Mouse (Mus musculus) left cerebral cortex, adult 2 months (tissue): ENCODE results near the gene Susd5. TPM values are rescaled to one million over a fixed set of nuclear protein-coding genes. Genes with fewer than 3 reads are reported as not detected.

Experiments used
- DNase-seq, 2 experiments: peaks; one replicate each; pipeline ENCODE4 v3.0.0; 2021 to 2022; ENCODE audit warnings: low spot score in 2 of 2, mixed read lengths in 1 of 2; ENCODE audit errors: extremely low spot score in 1 of 2
- H3K27ac ChIP-seq: fragments of 200-600 bp; 2 replicates; pipeline ENCODE4 v1.8.1; 2022
- H3K4me3 ChIP-seq: fragments of 200-600 bp; 2 replicates; pipeline ENCODE4 v1.8.1; 2022
- CTCF ChIP-seq: fragments of 200-600 bp; IDR thresholded peaks from 2 replicates; pipeline ENCODE4 v1.8.1; 2022; ENCODE audit warnings: antibody characterized with exemption, mild to moderate bottlenecking, moderate library complexity
- intact Hi-C: fragments of 180-260 bp; cut with DNase I; formaldehyde crosslinking; loops from one replicate; pipeline ENCODE4 v1.15.1; 2025
- total RNA-seq, 2 experiments: library from RNA; stranded (reverse); gene quantifications; 2 replicates each; pipeline ENCODE4 v1.2.3; 2021

Gene Susd5
- total RNA-seq, 2 experiments from 2014 or later, result 9.1 to 11.8 TPM

DNA sequence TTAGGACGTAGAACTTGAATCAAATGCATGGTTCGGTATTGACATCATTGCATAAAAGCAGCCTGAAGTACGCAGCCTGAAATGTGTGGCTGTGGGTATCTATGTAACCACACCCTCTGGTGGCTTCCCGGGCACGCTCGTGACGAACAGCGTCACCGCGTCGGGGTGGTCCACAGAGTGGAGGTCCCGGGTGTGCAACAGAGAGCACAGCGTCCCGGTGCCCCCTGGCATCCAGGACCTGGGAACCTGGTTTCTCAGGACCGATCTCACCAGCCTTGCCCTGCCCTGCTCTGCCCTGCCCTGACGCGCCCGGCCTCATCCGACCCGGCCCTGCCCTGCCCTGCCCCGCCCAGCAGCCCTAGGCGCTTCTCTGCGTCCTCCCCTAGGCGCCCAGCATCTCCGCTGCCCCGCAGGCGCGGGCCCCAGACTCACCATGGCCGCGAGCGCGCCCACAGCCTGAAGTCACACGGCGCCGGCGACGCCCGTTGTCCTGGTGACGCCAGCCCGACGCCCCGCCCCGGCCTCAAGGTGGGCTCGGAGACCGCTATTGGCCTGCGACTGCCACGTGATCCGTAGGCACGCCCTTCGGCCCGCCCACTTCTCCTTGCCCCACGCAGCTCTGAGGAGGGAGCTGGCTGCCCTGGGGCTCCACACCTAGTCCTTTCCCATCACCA is 30.5 kb upstream of the Susd5 start:
- H3K27ac ChIP-seq, result peak overlapping the region; percentile 93
- intact Hi-C loops, result no loop called here
- no peak for TF ChIP-seq CTCF

GRCm38 (mm10) chr9:114040945-114041344 is 16.0 kb upstream of the Susd5 start:
- no peak overlapping the region for H3K4me3 ChIP-seq
- no peak overlapping the region for H3K27ac ChIP-seq
- intact Hi-C loops, result loop anchor here (5.0 kb wide), 1 partner anchor 71 kb away; no protein-coding TSS in a partner anchor
- peak; percentile 37 for TF ChIP-seq CTCF
- no peak for DNase-seq

More for the DNA sequence above, 30.5 kb upstream of the Susd5 start:
- peak overlapping the region; percentile 76 for H3K4me3 ChIP-seq
- peak; percentile 88 to 90 for DNase-seq

GRCm38 (mm10) chr9:114042490-114042889 is 14.4 kb upstream of the Susd5 start:
- no peak overlapping the region for H3K27ac ChIP-seq

GRCm38 (mm10) chr9:114044446-114044845 is 12.5 kb upstream of the Susd5 start:
- Histone ChIP-seq H3K4me3 (no peak overlapping the region), H3K27ac (no peak overlapping the region)
- peak; percentile 59 for TF ChIP-seq CTCF
- DNase-seq, result no peak
- intact Hi-C loops, result loop anchor here (5.0 kb wide), 1 partner anchor 68 kb away; no protein-coding TSS in a partner anchor

More at GRCm38 (mm10) chr9:114042490-114042889, 14.4 kb upstream of the Susd5 start:
- no peak for DNase-seq
- no peak for TF ChIP-seq CTCF
- no peak overlapping the region for H3K4me3 ChIP-seq
- intact Hi-C loops, result loop anchor here (5.0 kb wide), 1 partner anchor 70 kb away; no protein-coding TSS in a partner anchor

GRCm38 (mm10) chr9:114046028-114046427 is 10.9 kb upstream of the Susd5 start, which contains the start of gene Fbxl2:
TSS of gene Fbxl2 (minus strand) at chr9:114046191.
- DNase-seq, result no peak
- no peak within 1 kb of the TSS for H3K27ac ChIP-seq
- TF ChIP-seq CTCF, result no peak
- no peak within 1 kb of the TSS for H3K4me3 ChIP-seq
- intact Hi-C loops, result no loop called here

GRCm38 (mm10) chr9:114046676-114047075 is 10.3 kb upstream of the Susd5 start:
- intact Hi-C loops, result no loop called here
- H3K27ac ChIP-seq, result no peak overlapping the region
- no peak; the same call in 1 of the 2 replicates for TF ChIP-seq CTCF
- H3K4me3 ChIP-seq, result no peak overlapping the region
- no peak for DNase-seq

DNA sequence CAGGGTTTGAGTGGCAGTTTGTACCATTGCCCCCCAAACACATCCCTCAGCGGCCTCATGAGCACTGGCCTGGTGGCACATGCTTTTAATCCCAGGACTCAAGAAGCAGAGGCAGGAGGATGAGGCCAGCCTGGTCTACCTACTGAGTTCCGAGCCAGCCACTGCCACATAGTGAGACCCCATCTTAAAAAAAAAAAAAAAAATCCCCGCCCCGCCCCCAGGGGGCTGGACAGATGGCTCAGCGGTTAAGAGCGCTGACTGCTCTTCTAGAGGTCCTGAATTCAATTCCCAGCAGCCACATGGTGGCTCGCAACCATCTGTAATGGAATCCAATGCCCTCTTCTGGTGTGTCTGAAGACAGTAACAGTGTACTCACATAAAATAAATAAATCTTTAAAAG is 6.8 kb upstream of the Susd5 start:
- DNase-seq, result no peak
- intact Hi-C loops, result no loop called here
- Histone ChIP-seq H3K4me3 (no peak overlapping the region), H3K27ac (no peak overlapping the region)
- TF ChIP-seq CTCF, result no peak; the same call in 1 of the 2 replicates

DNA sequence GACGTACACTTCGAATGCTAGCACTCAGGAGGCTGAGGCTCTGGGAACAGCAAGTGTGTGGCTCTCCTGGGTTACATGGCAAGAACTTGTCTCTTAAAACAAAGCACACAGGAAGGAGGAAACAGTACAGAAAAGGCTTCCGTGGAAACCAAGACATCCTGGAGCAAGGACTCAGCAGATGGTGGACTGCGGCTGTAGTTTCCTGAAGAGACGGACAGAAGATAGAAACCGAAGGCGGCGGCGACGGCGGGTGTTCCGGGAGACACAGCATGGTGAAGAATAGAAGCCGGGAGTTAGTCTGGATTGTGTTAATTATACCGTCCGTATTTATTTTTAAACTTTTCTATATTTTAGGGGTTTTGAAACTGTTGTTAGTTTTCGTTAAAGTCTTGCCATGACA is 6.2 kb upstream of the Susd5 start:
- no peak for TF ChIP-seq CTCF
- Histone ChIP-seq H3K27ac (no peak overlapping the region), H3K4me3 (peak overlapping the region; percentile 29; the same call in 1 of the 2 replicates)
- intact Hi-C loops, result no loop called here
- DNase-seq, result peak in 1 of 2 experiments; percentile 20

GRCm38 (mm10) chr9:114052031-114052430 is 4.9 kb upstream of the Susd5 start:
- Histone ChIP-seq H3K4me3 (no peak overlapping the region), H3K27ac (no peak overlapping the region)
- intact Hi-C loops, result no loop called here
- DNase-seq, result no peak
- TF ChIP-seq CTCF, result no peak

DNA sequence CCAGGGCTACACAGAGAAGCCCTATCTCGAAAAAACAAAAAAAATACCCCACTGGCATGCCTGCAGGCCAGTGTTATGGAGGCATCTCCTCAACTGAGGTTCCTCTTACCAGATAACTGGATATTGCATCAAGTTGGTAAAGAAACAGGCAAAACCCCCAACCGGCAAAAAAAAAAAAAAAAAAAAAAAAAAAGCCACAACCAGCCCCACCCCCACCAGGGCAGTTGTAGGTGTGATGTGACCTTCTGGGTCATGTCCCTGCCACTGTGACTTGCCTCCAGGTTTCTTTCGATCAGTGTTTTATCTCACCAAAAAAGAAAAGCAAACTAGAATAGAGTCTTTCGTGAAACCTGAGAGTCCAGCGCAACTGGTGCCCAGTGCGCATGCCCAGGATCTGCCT is 4.1 kb upstream of the Susd5 start:
- intact Hi-C loops, result no loop called here
- TF ChIP-seq CTCF, result no peak
- Histone ChIP-seq H3K4me3 (no peak overlapping the region), H3K27ac (no peak overlapping the region)
- DNase-seq, result no peak

DNA sequence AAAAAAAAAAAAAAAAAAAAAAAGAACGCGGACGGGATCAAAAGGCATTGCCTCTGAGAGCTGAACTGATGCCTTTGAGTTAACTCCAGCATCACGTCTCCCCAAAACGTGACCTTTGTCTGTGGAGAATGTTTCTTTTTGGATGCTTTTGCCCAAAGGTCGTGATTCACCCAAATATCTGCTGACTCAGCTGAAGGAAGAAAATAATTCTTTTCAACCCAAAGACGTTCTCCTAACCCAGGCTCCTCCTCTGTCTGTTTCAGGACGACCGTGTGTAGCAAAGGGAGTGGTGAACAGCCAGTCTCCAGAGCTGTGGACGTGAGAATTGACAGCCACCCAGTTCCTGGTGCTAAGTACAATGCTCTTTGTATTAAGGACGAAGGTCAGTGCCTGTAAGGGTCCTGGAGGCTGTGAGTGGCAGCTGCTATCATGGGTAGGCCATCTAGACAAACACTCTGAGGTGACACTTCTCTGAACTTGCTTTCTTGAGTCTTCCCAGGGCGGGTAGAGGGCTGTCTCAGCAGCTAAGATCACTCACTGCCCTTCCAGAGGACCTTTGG is 11.6 kb downstream of the Susd5 start:
- H3K4me3 ChIP-seq, result no peak overlapping the region
- no peak for DNase-seq
- intact Hi-C loops, result no loop called here
- TF ChIP-seq CTCF, result no peak
- H3K27ac ChIP-seq, result no peak overlapping the region

DNA sequence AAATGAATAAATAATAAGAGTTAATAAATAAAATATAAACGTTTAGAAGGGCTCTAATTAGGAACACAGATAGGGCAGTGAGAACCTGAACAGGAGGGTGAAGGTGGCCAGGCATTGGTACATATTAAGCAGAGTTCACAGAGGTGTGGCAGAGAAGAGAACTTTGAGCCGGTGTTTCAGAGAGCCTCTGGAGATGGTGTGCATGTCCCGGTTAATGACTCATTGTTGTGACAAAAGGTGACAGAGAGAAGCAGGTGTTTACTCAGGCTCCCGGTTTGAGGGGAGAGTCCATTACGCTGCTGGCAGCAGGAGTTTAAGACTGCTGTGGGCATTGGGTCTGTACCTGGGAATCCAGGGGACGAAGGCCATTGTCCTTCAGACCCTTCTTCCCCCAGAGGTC is 12.4 kb downstream of the Susd5 start:
- H3K27ac ChIP-seq, result no peak overlapping the region
- DNase-seq, result no peak
- no peak for TF ChIP-seq CTCF
- H3K4me3 ChIP-seq, result no peak overlapping the region
- intact Hi-C loops, result no loop called here

GRCm38 (mm10) chr9:114073681-114074080 is 16.7 kb downstream of the Susd5 start:
- TF ChIP-seq CTCF, result no peak
- peak overlapping the region; percentile 15; the same call in 1 of the 2 replicates for H3K4me3 ChIP-seq
- intact Hi-C loops, result no loop called here
- peak overlapping the region; percentile 29; the same call in 1 of the 2 replicates for H3K27ac ChIP-seq
- peak; percentile 39 to 45 for DNase-seq
